Mouse (Mus musculus): Measurements from ENCODE around the gene Lrrc10b.

DNA sequence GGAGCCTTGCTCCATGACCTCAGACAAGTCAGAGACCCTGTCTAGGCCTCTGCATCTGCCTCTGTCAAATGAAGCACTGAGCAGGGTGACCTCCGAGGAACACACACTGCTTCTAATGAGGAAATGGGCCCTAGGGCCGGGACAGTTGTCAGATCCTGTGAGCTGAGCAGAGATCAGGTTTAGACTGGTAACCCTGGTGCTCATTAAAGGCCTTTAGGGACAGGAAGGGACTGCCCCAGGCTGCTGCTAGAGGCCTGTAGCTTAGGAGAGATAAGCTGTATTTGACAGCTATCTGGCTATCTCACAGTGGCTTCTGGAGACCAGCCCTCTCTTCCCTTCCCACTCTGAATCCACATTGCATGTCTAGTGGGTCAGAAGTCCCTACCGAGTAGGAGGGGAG is 25.9 kb downstream of the Lrrc10b start:
- TF ChIP-seq CTCF (IDR thresholded peaks at IDR 0.05; ENCODE audit: low read depth) (no peak), EP300 (IDR thresholded peaks at IDR 0.05; ENCODE audit: low read depth) (peak; percentile 48)
